Mouse (Mus musculus): ENCODE measurements at regions not wholly inside any gene's neighbourhood (a gene's known extent, or its start where the extent isn't known, plus 50 kb on each side); places are given as distances from the start of the nearest gene placed in this dataset.

DNA sequence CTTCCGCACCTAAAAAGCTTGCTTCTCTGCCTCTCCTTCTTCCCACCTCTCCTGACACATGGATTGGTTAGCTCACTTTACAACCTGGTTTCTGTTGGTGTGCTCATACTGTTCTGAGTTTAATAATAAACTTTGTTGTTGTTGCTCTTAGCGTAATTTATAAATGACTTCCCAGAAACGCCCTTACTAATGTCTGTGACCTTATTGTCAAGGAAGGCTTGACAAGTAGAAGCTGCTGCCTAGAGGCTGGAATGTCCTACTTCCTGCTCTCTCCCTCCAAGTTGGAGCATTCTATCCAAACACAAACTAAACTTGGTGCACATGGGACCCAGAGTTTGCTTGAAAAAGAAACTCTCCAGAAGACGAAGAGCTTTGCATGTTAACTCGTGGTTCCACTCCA lies 86.9 kb upstream of the Cerkl start:
- H3K4me1 ChIP-seq (ENCODE audit: control insufficient read depth, insufficient read depth), result peaks cover 16% of the 10 kb centered on the region
- 66% methylated on average over 5 of the region's 5 CpGs for WGBS
- no peaks in the 10 kb centered on the region for H3K27me3 ChIP-seq (ENCODE audit: control insufficient read depth, insufficient read depth, low read length)
- no peak for DNase-seq (ENCODE audit: low spot score)
- no peak overlapping the region for H3K9ac ChIP-seq (replicated peaks; ENCODE audit: low read depth, low read length)
- H3K4me3 ChIP-seq (ENCODE audit: low read depth, low read length), result no peak overlapping the region
- no peaks in the 10 kb centered on the region for H3K36me3 ChIP-seq (replicated peaks; ENCODE audit: control insufficient read depth, insufficient read depth, low read length)
- no peaks in the 10 kb centered on the region for H3K9me3 ChIP-seq (replicated peaks; ENCODE audit: control insufficient read depth, low read length)
- TF ChIP-seq EP300 (IDR thresholded peaks at IDR 0.05; ENCODE audit: low read depth), result no peak
- no peak for TF ChIP-seq CTCF (IDR thresholded peaks at IDR 0.05; ENCODE audit: low read depth)
- H3K27ac ChIP-seq (ENCODE audit: low read depth), result peak overlapping the region; percentile 59
- ATAC-seq (ENCODE audit: insufficient read depth, low read depth), result no peak
- no peak overlapping the region for H3K4me2 ChIP-seq (ENCODE audit: low read depth, low read length)

DNA sequence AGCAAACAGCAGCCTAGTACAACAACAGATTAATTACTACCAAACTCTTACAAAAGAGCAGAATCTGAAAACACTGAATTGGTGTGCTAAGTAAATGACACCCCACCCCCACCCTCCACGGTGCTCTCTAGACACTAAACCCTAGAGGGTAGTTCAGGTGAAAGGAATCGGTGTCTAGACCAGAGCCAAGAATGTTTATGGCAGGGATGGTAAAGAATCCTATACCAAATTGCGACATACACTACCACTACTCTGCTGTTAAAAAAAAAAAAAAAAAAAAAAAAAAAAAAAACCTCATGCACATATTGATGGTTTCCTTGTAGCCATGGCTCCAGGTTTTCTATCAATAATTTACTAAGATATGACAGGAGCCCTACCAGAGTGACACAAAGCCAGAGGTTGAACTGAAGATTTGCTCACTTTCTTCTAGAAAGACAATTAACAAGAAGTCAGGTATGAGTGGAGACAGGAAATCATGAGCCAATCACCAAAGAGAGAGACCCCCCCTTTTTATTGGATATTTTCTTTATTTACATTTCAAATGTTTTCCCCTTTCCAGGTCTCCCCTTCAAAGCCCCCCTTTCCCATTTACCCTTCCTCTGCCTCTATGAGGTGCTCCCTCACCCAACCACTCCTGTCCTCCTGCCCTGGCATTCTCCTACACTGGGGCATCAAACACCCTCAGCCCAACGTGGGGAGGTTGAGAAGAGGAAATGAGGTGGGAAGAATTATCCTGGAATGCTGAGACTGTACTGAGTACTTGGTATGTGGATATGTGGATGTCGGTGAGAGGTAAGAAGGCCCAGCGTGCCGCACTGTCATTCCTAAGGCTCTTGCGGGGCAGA lies 87.6 kb upstream of the Cerkl start:
- Histone ChIP-seq H3K4me3 (ENCODE audit: low read depth, low read length) (no peak overlapping the region), H3K9me3 (replicated peaks; ENCODE audit: control insufficient read depth, low read length) (no peaks in the 10 kb centered on the region), H3K9ac (replicated peaks; ENCODE audit: low read depth, low read length) (no peak overlapping the region), H3K4me1 (ENCODE audit: control insufficient read depth, insufficient read depth) (peaks cover 16% of the 10 kb centered on the region), H3K36me3 (replicated peaks; ENCODE audit: control insufficient read depth, insufficient read depth, low read length) (no peaks in the 10 kb centered on the region), H3K27ac (ENCODE audit: low read depth) (peak overlapping the region; percentile 38; the same call in 1 of the 2 replicates), H3K27me3 (ENCODE audit: control insufficient read depth, insufficient read depth, low read length) (no peaks in the 10 kb centered on the region), H3K4me2 (ENCODE audit: low read depth, low read length) (no peak overlapping the region)
- 0 out of 2 replicates have a peak, but pooled peaks have one; percentile 13 for ATAC-seq (ENCODE audit: insufficient read depth, low read depth)
- WGBS, result 74% methylated on average over 8 of the region's 8 CpGs
- TF ChIP-seq CTCF (IDR thresholded peaks at IDR 0.05; ENCODE audit: low read depth) (no peak), EP300 (IDR thresholded peaks at IDR 0.05; ENCODE audit: low read depth) (no peak)
- no peak for DNase-seq (ENCODE audit: low spot score)

DNA sequence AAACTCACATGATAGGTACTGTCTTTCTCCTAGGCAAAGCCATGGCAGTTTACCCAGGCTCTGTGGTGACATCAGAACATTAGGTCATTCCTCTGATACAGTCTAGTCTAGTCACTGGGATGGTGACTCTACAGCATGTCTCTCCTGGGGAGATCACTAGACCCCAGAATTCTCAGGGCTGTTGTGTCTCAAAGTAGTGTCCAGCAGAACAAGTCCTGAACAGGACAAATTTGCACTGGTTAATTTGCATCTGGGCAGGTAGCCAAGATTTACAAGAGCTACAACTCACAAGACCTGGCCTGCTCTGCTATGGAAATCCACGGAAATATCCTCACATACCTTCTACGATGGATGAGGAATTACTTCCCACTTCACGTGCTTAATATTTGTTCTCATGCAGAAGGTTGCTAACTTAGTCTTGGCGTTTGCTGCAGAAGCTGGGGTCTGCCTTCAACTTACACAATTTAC lies 88.2 kb upstream of the Cerkl start:
- H3K9ac ChIP-seq (replicated peaks; ENCODE audit: low read depth, low read length), result no peak overlapping the region
- H3K9me3 ChIP-seq (replicated peaks; ENCODE audit: control insufficient read depth, low read length), result no peaks in the 10 kb centered on the region
- TF ChIP-seq CTCF (IDR thresholded peaks at IDR 0.05; ENCODE audit: low read depth) (no peak), EP300 (IDR thresholded peaks at IDR 0.05; ENCODE audit: low read depth) (no peak)
- DNase-seq (ENCODE audit: low spot score) (peak; percentile 43), ATAC-seq (ENCODE audit: insufficient read depth, low read depth) (peak; percentile 25)
- H3K4me1 ChIP-seq (ENCODE audit: control insufficient read depth, insufficient read depth), result peaks cover 16% of the 10 kb centered on the region
- no peak overlapping the region for H3K4me3 ChIP-seq (ENCODE audit: low read depth, low read length)
- 0 out of 2 replicates have a peak overlapping the region, but pooled peaks have one; percentile 6 for H3K27ac ChIP-seq (ENCODE audit: low read depth)
- no peaks in the 10 kb centered on the region for H3K36me3 ChIP-seq (replicated peaks; ENCODE audit: control insufficient read depth, insufficient read depth, low read length)
- WGBS, result 18% methylated on average over 4 of the region's 4 CpGs
- H3K4me2 ChIP-seq (ENCODE audit: low read depth, low read length), result no peak overlapping the region
- H3K27me3 ChIP-seq (ENCODE audit: control insufficient read depth, insufficient read depth, low read length), result no peaks in the 10 kb centered on the region

DNA sequence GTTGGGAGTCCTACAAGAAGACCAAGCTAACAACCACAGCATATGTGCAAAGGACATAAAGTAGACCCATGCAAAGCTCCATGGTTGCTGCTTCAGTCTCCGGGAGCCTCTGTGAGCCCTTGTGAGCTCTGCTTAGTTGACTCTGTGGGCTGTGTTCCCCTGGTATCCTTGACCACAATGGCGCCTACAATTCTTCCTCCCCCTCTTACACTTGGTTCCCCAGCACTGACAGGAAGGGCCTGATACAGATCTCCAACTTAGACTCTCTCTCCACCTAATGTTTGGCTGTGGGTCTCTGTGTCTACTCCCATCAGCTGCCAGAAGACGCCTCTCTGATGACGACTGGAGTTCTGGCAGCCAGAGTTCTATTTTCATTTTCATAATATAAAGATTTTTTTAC lies 88.9 kb upstream of the Itprid2 start:
- no peak overlapping the region for H3K4me2 ChIP-seq (ENCODE audit: low read depth, low read length)
- no peak overlapping the region for H3K9ac ChIP-seq (replicated peaks; ENCODE audit: low read depth, low read length)
- H3K4me3 ChIP-seq (ENCODE audit: low read depth, low read length), result no peak overlapping the region
- ATAC-seq (ENCODE audit: insufficient read depth, low read depth) (no peak), DNase-seq (ENCODE audit: low spot score) (no peak)
- H3K36me3 ChIP-seq (replicated peaks; ENCODE audit: control insufficient read depth, insufficient read depth, low read length), result no peaks in the 10 kb centered on the region
- no peaks in the 10 kb centered on the region for H3K9me3 ChIP-seq (replicated peaks; ENCODE audit: control insufficient read depth, low read length)
- H3K27me3 ChIP-seq (ENCODE audit: control insufficient read depth, insufficient read depth, low read length), result no peaks in the 10 kb centered on the region
- TF ChIP-seq CTCF (IDR thresholded peaks at IDR 0.05; ENCODE audit: low read depth) (no peak), EP300 (IDR thresholded peaks at IDR 0.05; ENCODE audit: low read depth) (no peak)
- H3K27ac ChIP-seq (ENCODE audit: low read depth), result no peak overlapping the region
- WGBS, result 75% methylated on average over 4 of the region's 4 CpGs
- H3K4me1 ChIP-seq (ENCODE audit: control insufficient read depth, insufficient read depth), result peaks cover 16% of the 10 kb centered on the region

DNA sequence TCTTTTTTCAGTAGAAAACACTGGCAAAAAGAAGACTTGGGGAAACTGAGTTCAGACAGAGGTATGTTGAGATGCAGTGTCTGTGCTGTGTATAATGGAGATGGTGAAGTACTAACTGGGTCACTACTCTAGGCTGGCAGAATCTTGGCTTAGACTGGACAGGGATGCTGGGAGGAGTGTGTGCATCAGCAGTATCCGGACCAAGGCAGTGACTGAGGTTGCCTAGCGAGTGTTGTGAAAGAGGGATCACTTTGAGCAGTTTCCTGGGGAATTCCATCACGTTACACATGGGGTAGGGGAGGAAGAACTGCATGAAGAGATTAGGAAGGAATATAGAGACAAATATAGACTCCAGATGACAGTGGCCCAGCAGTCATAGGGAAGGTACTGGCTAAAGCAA lies 87.9 kb upstream of the Itprid2 start:
- H3K27ac ChIP-seq (ENCODE audit: low read depth), result no peak overlapping the region
- 43% methylated on average over 3 of the region's 3 CpGs for WGBS
- no peak for ATAC-seq (ENCODE audit: insufficient read depth, low read depth)

More for the DNA sequence above, 87.9 kb upstream of the Itprid2 start:
- Histone ChIP-seq H3K4me3 (ENCODE audit: low read depth, low read length) (no peak overlapping the region), H3K27me3 (ENCODE audit: control insufficient read depth, insufficient read depth, low read length) (no peaks in the 10 kb centered on the region), H3K4me1 (ENCODE audit: control insufficient read depth, insufficient read depth) (peaks cover 16% of the 10 kb centered on the region), H3K4me2 (ENCODE audit: low read depth, low read length) (no peak overlapping the region), H3K36me3 (replicated peaks; ENCODE audit: control insufficient read depth, insufficient read depth, low read length) (no peaks in the 10 kb centered on the region), H3K9ac (replicated peaks; ENCODE audit: low read depth, low read length) (no peak overlapping the region), H3K9me3 (replicated peaks; ENCODE audit: control insufficient read depth, low read length) (no peaks in the 10 kb centered on the region)
- no peak for DNase-seq (ENCODE audit: low spot score)
- TF ChIP-seq CTCF (IDR thresholded peaks at IDR 0.05; ENCODE audit: low read depth), result no peak
- no peak for TF ChIP-seq EP300 (IDR thresholded peaks at IDR 0.05; ENCODE audit: low read depth)

All from heart, postnatal 0 days (tissue).